Mouse (Mus musculus): ENCODE data around the gene Sfrp2.

Sfrp2 gene

DNA sequence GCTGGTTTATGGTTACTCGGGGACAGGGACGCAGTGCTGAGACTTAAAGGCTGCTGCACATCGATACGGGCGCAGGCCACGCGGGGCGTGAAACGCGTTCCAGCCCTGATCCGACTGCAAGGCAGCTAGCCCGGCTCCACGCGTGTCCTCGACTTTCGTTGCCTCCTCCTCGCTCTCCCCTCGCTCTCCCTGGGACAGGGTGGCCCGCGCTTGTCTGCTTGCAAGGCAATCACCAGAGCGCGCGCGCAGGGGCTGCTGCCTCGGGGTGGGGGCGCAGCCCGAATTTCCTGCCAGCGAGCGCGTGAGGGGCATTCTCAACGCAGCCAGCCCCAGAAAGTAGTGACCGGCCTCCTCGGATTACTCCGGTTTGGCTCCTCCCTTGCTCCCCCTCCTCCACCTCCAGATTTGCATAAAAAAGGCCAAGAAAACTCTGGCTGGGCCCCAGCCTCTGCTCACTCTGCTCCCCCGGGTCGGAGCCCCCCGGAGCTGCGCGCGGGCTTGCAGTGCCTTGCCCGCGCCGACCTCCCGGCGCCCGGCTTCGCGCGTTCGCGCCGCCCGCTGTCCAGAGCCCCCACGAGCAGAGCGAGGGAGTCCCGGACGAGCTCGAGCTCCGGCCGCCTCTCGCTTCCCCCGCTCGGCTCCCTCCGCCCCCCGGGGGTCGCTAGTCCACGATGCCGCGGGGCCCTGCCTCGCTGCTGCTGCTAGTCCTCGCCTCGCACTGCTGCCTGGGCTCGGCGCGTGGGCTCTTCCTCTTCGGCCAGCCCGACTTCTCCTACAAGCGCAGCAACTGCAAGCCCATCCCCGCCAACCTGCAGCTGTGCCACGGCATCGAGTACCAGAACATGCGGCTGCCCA lies at the start of gene Sfrp2:
Sfrp2 (plus strand) TSS at position 451 of the 855 bp plus-strand sequence.
- DNase-seq (ENCODE audit: low spot score) = peak; percentile 49

DNA sequence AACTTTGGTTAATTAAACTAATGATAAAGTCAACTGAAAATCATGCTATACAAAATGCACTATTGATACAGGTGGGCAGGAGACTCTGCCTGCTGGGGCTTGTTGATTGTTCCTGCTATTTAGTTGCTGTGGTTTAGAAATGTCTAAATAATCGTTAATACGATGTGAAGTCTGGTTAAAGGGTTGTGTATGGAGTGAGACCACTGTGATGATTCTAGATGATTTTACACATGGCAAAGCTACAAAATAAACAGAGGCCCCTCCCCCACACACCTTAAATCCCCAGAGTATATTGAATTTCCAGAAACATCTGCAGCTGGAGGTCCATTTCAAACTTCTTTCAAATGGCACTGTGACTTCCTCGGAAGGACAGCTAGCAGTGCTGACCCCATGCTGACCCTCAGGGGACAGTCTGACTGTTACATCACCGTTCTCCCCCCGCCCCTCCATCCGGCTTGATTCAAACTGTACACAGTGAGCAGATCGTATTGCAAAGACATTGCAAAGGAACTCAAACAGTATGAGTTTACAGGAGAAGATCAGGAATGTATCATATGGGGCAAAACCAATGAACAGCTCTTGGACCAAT lies 48.4 kb upstream of the Sfrp2 start:
- DNase-seq (ENCODE audit: low spot score) = no peak

DNA sequence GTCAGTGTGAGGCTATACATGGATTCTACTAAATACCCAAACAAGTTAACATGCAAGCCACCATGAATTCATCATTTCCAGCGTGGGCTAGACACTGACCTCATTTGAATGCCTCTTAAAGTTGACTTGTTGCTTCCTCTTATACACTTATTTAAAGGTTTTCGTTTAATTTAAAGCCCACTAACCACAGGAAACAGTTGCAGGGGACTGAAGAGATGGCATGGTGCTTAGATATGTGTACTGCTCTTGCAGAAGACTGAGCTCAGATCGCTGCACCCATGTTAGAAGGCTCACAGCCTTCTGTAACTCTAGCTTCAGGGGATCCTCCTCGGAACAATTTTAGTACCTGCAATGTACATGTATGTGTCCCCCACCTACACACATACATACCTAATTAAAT lies 47.5 kb upstream of the Sfrp2 start:
- DNase-seq (ENCODE audit: low spot score) = no peak

DNA sequence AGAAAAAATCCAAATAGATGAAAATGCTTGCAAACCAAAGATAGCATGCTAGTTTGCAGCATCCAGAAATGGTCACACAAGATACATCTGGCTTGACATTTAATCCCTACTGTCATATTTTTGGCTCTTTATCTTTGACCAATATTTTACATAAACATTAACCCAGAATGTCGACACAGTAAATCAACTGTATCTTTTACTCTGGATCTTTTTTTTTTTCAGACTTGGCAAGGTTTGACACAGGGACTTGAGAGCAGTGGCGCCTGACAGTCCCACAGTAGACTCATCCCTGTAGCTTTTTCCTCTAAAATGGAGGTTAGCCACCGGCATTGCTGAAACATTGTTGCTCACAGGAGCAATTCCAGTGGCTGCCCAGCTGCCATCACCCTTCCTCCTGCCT lies 37.9 kb upstream of the Sfrp2 start:
- no peak for DNase-seq (ENCODE audit: low spot score)

DNA sequence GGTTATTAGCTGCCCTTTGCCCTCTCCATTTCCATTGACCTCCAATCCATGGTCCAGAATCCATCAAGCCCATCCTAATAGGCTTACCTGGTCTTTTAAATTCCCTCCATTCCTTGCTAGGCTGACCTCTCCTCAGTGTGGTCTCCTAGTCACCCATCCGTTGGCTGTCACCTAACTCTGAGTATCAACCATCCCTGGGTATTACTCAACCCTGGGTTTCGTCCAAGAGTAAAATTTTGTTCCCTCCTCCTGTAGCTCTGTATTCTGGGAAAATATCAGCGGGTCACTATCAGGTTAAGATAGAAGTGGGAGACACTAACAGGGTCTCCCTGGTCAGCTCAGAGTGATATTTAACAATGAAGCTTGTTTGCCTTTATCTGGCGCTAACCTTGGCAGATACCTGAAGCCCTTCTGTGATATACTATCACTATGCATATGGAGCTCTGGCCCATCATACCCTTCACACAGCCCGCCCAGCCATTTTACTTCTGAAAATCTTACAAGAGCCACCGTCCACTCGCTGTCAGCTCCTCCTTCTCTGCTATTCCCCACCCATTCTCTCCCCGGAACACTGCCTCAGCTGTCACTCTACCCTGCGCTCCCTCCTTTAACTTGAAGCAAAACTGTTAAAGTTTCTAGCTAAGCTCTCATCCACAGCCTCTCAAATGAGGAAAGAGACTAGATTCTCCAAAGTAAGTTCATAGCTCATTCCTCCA lies 37.3 kb upstream of the Sfrp2 start:
- DNase-seq (ENCODE audit: low spot score) = no peak

DNA sequence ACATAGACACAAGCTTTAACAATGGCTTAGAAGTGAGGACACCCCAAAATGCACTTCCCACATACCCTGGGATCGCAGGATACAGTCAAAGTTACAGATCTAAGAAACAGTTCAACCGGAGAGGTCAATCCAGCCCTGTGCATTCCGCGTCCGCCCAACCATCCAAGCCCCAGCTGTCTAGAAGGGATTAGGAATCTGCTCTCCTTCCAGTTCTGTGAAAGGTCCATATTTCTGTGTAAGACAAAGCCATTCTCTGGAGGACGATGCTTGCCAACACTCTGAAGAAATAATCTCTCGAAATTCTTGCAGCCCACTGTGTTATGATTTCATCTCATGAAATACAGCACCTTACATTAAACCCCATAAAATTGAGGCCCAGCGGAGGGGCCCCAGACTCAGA lies 32.1 kb upstream of the Sfrp2 start:
- no peak for DNase-seq (ENCODE audit: low spot score)

DNA sequence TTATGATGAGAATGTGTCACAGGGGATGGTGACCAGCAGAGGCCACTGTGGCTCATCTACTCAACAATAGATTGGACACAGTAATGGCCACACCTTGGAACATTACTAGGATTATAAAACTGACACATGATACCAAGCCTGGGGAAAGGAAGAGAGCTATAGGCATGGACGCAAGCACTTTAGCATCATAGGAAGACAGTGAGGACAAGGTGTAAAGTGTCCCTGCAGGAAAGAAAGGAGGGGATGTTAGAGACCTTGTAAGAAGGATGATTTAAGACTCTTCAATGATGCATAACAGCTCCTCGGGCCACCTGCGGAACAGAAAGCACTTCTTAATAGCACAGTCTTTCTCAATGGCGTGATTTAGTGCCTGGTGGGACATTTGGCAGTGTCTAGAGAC lies 29.1 kb upstream of the Sfrp2 start:
- DNase-seq (ENCODE audit: low spot score) = no peak

DNA sequence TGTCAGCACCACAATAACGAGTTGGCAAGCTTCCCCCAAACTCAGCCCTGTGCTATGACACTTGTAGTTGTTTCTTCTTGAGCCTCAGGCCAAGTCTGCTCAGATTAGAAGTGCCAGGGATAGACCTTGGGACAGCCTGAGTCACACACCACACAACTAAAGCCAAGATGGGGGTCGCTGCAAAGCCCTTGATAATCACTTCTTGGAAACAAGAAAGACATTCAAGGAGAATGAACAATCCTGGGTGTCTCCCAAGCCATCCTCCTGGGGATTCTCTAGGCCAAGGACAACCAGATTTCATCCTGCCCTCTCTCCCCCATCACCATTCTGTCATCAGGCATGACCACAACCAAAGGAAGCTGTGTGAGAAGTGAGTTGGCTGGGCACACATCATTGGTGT lies 25.9 kb upstream of the Sfrp2 start:
- no peak for DNase-seq (ENCODE audit: low spot score)

DNA sequence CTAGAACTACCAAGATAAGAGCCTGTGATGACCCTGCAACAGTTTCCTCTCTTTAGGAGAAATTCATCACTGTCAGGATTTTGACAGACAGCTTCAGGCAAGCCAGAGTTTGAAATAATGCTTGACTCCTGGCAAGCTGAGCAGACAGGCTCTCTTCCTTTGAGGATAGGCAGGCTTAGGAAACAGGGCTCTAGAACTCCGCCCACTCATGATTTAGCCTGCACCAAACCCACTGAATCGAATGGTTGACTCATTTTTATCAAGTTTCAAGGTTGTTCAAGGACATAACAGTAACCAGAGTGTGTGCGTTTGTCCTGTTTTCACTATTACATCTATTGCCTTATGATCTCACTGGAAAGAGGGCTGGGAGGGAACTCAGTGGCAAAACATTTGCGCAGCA lies 18.8 kb upstream of the Sfrp2 start:
- no peak for DNase-seq (ENCODE audit: low spot score)

DNA sequence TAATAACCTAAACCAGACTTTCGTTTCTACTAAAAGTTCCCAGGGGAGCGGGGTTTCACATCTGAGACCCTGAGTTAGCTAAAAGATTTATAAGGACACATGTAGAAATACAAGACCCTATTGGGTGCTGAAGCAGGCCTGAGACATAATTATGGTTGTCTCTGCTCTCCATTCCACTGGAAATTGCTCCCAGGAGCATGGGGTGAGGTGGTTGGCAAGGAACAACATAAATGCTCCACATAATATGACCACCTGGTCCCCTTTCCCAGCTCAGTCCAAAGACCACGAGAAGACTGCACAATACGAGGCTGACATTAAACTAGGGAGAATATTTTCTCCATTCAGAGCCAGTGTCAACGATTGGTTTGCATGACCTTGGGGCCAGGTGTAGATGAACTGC lies 18.2 kb upstream of the Sfrp2 start:
- DNase-seq (ENCODE audit: low spot score) = no peak

DNA sequence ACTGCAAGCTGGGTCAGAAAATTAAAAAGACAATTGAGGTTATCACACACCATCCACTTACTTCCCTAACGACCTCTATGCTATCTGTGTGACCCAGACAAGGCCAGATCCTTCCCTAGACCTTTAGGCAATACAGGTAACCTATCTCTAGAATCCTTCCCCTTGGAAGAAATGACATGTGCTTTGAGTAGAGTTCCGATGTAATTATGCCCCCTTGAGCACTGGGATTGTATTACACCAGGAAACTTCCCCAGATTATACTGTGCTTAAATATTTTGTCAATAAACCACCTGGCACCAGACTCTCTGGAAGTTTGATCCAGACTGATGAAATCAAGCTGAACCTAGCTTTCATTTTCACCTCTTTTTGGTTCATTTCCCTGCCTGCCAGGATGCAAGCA lies 14.5 kb upstream of the Sfrp2 start:
- no peak for DNase-seq (ENCODE audit: low spot score)

DNA sequence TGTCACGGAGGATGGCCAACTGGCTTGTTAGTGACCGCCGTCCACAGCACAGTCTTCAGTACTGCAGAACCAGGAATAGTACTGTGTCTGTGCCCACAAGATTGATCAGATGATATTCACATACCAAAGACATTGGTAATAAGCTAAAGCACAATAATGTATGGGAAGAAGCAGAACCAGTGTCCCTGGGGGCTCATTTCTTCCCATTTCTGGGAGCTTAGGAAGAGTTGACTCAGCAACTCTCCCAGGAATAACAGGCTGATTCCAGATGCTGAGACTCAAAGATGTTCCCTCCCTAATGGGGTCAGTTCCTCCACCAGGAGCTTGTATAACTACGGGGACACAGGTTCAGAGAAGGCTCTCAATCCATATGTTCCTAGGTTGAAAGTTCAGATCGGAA lies 13.9 kb upstream of the Sfrp2 start:
- DNase-seq (ENCODE audit: low spot score) = no peak

DNA sequence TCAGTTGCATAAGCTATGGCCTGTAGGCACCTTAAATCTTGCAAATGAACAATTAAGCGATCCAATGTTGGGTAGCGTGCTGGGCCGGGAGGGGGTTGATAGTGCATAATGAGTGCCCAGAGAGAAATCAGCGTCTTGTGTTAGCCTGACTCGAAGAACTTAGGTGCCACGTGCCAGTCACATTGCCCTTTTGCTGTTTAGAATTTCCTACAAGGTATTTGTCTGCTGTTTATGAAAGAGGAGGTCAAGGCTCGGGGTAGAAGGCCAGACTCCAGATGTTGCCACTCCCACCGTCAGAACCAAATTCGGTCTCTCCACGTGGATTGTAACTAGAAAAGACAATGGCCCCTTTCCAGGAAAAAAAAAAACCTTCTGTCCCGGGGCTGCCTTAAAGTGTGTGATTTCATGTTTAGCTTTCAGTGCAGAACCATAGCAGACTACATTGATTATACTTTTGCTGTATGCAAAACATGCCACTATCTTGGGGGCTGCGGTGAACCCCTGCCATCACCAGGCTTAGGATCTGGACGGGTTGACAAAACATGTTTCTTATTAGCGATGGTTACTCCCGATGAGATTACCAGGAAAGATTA lies 11.0 kb upstream of the Sfrp2 start:
- DNase-seq (ENCODE audit: low spot score) = no peak

DNA sequence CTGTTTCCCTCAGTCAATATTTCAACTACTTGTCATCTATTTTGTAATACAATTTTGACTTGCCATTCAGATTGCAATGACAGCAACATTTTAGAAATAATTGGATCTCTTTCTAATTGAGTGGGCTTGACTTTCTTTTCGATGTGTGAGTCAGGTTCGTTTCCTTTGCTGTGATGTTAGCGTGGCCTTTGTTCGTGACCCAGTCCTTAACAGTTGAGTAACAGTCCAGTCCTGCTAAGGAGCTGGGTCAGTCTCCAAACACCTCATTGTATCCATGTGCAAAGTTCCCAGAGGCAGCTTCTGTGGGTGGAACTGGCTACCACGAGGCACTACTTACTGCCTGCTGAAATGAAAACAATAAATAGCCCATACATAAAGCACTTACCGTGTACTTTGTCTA lies 10.5 kb upstream of the Sfrp2 start:
- DNase-seq (ENCODE audit: low spot score) = no peak

DNA sequence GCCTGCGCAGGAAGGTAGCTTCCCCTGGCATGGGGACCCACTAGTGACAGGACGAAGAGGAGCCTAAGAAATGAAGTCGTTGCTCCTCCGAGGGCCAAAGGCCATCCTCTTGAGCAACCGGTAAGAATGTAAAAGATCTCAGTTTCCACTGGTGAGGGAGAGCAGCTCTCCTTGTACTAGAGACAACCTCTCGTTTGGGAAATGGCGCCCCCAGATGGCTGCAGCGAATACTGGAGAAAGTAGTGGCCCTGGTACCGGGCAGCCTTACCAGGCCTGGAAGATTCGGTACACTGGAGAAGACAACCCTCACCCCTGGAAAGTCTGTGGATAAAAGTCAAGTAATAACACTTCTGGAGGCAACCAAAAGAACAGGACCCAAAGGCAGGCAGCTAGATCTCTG lies 3.8 kb upstream of the Sfrp2 start:
- DNase-seq (ENCODE audit: low spot score) = no peak

DNA sequence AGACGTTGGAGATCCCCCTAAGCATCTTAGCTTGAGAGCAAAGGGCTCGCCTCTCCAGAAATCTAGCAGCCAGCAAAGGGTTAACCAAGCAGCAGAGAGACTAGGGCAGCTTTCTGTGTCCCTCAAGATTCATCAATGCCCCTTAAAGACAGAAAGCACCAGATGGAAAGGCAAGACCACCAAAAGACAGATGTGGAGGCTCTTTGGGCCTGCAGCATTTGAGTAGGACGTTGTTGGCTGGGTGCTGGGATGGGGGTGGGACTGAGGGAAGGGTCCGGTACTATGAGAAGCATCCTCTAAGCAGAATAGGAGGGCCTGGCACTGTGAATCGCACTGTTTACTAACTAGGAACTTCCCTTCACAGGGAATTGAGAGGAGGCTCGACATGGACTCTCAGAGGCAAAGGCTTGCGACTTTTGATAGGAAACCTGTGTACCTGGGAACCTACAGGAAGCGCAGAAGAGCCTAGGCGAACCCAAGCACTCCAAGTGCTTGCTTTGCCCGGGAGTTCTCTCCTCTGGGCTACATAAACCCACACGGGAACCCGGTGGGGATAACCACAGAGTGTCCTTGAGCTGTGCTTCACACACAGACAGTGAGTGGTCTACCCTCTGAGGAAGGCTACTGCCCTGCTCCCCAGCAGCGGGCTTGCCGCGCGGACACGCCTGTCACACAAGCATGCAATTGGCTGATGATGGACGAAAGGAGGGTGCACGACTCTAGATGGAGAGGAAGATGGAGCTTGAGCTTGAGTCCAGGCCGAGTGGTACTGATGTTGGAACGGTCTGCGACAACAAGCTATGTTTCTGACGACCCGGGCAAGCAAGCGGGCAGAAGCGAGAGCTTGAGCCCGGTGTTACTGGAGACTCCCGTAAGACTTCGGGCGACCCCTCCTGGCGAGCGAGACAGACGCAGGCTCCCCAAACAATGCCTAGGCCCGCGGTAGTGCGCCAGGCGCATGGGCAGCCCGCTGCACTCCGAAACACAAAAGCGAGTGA lies 2.3 kb upstream of the Sfrp2 start:
- DNase-seq (ENCODE audit: low spot score) = peak; percentile 54

DNA sequence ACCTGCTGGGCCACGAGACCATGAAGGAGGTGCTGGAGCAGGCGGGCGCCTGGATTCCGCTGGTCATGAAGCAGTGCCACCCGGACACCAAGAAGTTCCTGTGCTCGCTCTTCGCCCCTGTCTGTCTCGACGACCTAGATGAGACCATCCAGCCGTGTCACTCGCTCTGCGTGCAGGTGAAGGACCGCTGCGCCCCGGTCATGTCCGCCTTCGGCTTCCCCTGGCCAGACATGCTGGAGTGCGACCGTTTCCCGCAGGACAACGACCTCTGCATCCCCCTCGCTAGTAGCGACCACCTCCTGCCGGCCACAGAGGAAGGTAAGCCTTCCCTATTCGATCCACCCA lies 577 bp downstream of the Sfrp2 start:
- DNase-seq (ENCODE audit: low spot score) = no peak

DNA sequence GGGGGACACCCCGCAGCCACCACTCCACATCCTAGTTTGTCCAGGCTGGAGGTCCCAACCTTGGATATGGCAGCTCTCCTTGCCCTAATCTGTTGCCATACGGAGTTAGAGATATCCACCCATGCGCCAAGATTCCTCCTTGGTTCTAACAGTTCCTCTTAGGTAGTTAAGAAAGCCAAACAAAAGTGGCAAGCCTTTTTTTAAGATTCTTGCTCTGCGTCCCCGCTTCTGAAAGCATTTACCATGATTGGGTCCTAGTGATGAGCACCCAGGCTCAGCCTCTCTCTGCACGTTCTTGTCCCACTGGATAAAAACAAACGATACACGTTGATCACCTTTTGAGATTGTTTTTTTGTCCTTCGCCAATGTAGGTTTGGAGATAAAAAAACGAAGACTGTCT lies 1.0 kb downstream of the Sfrp2 start:
- DNase-seq (ENCODE audit: low spot score) = no peak

DNA sequence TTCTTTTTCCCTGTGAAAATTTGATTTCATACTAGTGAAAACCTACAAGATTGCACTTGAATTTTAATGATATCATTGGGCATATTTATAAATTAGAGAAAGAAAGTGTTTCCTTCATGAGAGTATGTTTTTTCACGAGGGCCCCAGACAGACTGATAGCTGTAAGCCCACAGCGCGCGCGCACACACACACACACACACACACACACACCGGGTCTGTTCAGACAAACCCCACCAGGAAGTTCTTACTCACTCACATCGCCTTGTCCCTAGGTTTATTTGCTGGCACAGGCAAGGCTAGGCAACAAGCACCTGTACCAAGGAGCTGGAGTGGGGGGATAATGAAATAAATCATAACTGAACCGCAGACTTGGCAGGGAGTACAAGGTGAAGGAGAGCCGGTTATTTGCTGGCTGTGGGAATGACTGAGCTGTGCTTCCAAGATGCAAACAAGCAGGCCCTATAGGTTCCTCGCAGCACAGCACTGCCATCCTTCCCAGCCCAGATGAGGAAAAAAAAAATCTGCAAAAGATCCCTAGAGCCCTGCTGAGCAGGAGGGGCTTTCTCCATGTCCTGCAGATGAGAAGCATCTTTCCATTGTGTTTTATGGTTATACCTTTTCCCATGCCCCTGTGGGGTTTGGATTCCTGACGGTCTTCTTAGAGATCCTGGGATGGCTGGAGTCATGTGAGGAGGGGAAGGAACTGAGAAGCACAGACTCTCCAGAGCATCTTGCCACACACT lies 2.3 kb downstream of the Sfrp2 start:
- no peak for DNase-seq (ENCODE audit: low spot score)

DNA sequence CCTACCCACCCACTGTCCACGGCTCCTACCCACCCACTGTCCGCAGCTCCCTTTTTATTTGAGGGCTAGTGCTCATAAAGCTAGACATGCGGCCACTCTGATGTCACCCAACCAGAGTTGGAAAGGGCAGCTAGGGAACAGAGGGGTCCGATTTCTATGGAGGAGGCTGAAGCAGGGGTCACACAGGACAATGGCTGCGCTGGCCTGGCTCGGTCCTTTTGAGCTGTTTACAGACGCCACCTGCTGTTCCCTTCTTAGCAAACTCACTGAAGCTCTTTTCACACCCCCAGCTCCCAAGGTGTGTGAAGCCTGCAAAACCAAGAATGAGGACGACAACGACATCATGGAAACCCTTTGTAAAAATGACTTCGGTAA lies 2.9 kb downstream of the Sfrp2 start:
- DNase-seq (ENCODE audit: low spot score) = no peak

Measured in testis, postnatal 14 days (tissue).